ENCODE assay signal across 27 mouse cellular contexts in the genomic region with DNA sequence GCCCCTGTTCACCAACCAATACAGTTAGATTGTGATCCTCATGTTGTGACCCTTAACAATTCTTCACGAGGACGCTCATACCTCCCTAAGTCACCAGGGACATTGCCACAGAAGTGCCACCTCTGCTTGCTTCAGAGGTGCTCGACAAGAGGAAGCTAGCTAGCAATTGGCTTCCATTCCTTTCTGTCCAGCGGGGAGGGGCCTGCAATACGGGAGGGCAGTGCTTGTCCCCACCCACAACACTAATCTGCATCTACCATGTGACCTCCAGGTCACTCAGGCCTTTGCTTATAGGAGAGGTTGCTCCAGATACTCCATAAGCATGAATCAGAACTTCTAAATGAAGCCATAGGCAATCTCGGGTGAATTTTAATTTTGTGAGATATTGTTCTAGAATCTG. TPM values are rescaled to one million over a fixed set of nuclear protein-coding genes. Genes with fewer than 3 reads are reported as not detected.
A peak's percentile ranks its signal among the peaks of the same experiment; 100 is the strongest.
DNase-seq lines count a peak whose midpoint lies in the region; ATAC-seq and TF ChIP-seq lines count a peak whose summit lies in the region.
"Had no signal": no experiment of that assay in that cellular context is flagged by ENCODE, and none has a peak within 500 bp of the region (broad histone marks: within the 10 kb centered on the region; RNA-seq: fewer than 3 reads in every experiment).

No protein-coding gene starts in this region.

- WGBS in forebrain, embryonic 11.5 days = 68% methylated on average over 6 of the region's 6 CpGs
- whole genome bisulfite sequencing in forebrain, embryonic 10.5 days = 67% methylated on average over 6 of the region's 6 CpGs
- WGBS in lung, adult 2 months = 55% methylated on average over 6 of the region's 6 CpGs
- WGBS in midbrain, embryonic 11.5 days = 67% methylated on average over 6 of the region's 6 CpGs
- WGBS in midbrain, embryonic 10.5 days = 75% methylated on average over 6 of the region's 6 CpGs
- WGBS in stomach, postnatal 0 days = 57% methylated on average over 6 of the region's 6 CpGs

- no peak for TF ChIP-seq POLR2A in lung, adult 2 months (IDR thresholded peaks at IDR 0.05; ENCODE audit: borderline replicate concordance, extremely low read depth, low read depth, low read length)

- TF ChIP-seq CTCF in lung, adult 2 months (IDR thresholded peaks at IDR 0.05; ENCODE audit: insufficient read depth, low read length) = no peak
- TF ChIP-seq CTCF in stomach, postnatal 0 days (IDR thresholded peaks at IDR 0.05; ENCODE audit: low read depth) = no peak

- H3K4me3 ChIP-seq in forebrain, embryonic 11.5 days (ENCODE audit: low read depth, low read length) = no peak overlapping the region
- H3K4me3 ChIP-seq in forebrain, embryonic 10.5 days = no peak overlapping the region
- H3K4me3 ChIP-seq in lung, adult 2 months (replicated peaks; ENCODE audit: extremely low read depth, low read depth, low read length) = no peak overlapping the region
- H3K4me3 ChIP-seq in midbrain, embryonic 11.5 days (ENCODE audit: low read depth, low read length) = no peak overlapping the region
- H3K4me3 ChIP-seq in midbrain, embryonic 10.5 days = no peak overlapping the region
- no peak overlapping the region for H3K4me3 ChIP-seq in stomach, postnatal 0 days (ENCODE audit: low read depth, low read length)
- H3K4me3 ChIP-seq: embryonic facial prominence, embryonic 12.5 days; embryonic facial prominence, embryonic 15.5 days; forebrain, embryonic 13.5 days; hindbrain, embryonic 13.5 days had no signal

- DNase-seq in forebrain, embryonic 11.5 days (ENCODE audit: low spot score) = peak; percentile 31
- DNase-seq in forebrain, embryonic 10.5 days (ENCODE audit: extremely low spot score, low spot score) = no peak
- peak; percentile 57 to 66 for DNase-seq in lung, adult 18-20 months
- DNase-seq in lung, adult 2 months = no peak
- peak; percentile 28 for DNase-seq in midbrain, embryonic 11.5 days (ENCODE audit: low spot score, missing footprints)
- no peak for DNase-seq in midbrain, embryonic 10.5 days (ENCODE audit: low spot score)
- no peak for DNase-seq in stomach, postnatal 0 days (ENCODE audit: low spot score)
- DNase-seq in thymus, postnatal 25 days = no peak
- DNase-seq: adrenal gland, adult 2 months; adrenal gland, postnatal 14 days; B cell, adult 2 months; cerebellum, adult 11-12 months; cerebellum, adult 8-10 months; cerebellum, postnatal 14 days; gastrocnemius, postnatal 10 days; gastrocnemius, postnatal 36 days; heart, adult 11 months had no signal

- no peaks in the 10 kb centered on the region for H3K36me3 ChIP-seq in forebrain, embryonic 11.5 days (ENCODE audit: control insufficient read depth, insufficient read depth, low read length)
- H3K36me3 ChIP-seq in forebrain, embryonic 10.5 days (replicated peaks) = no peaks in the 10 kb centered on the region
- H3K36me3 ChIP-seq in midbrain, embryonic 11.5 days (ENCODE audit: control insufficient read depth, insufficient read depth, low read length) = no peaks in the 10 kb centered on the region
- H3K36me3 ChIP-seq in midbrain, embryonic 10.5 days = no peaks in the 10 kb centered on the region
- no peaks in the 10 kb centered on the region for H3K36me3 ChIP-seq in stomach, postnatal 0 days (ENCODE audit: control insufficient read depth, insufficient read depth, low read length)
- H3K36me3 ChIP-seq: embryonic facial prominence, embryonic 12.5 days; embryonic facial prominence, embryonic 15.5 days; G1E; hindbrain, embryonic 13.5 days had no signal

- H3K27ac ChIP-seq in forebrain, embryonic 11.5 days (ENCODE audit: low read depth, low read length) = no peak overlapping the region
- H3K27ac ChIP-seq in forebrain, embryonic 10.5 days = no peak overlapping the region
- no peak overlapping the region for H3K27ac ChIP-seq in midbrain, embryonic 11.5 days (ENCODE audit: low read depth, low read length)
- no peak overlapping the region for H3K27ac ChIP-seq in midbrain, embryonic 10.5 days (replicated peaks)
- no peak overlapping the region for H3K27ac ChIP-seq in stomach, postnatal 0 days (replicated peaks)
- H3K27ac ChIP-seq: embryonic facial prominence, embryonic 12.5 days; embryonic facial prominence, embryonic 15.5 days; forebrain, embryonic 13.5 days; hindbrain, embryonic 13.5 days had no signal

- peaks cover 21% of the 10 kb centered on the region for H3K27me3 ChIP-seq in forebrain, embryonic 11.5 days (ENCODE audit: control insufficient read depth, insufficient read depth, low read length)
- peaks cover 44% of the 10 kb centered on the region for H3K27me3 ChIP-seq in forebrain, embryonic 10.5 days (ENCODE audit: poor library complexity, severe bottlenecking)
- peaks cover 21% of the 10 kb centered on the region for H3K27me3 ChIP-seq in midbrain, embryonic 11.5 days (ENCODE audit: control insufficient read depth, insufficient read depth, low read length)
- H3K27me3 ChIP-seq in midbrain, embryonic 10.5 days (ENCODE audit: low read depth, poor library complexity, severe bottlenecking) = peaks cover 38% of the 10 kb centered on the region
- H3K27me3 ChIP-seq in stomach, postnatal 0 days (ENCODE audit: control insufficient read depth, insufficient read depth, low read length) = peaks cover 6% of the 10 kb centered on the region; the same call in 1 of the 2 replicates
- H3K27me3 ChIP-seq: CH12.LX, Patski had no signal

- H3K9ac ChIP-seq in forebrain, embryonic 11.5 days (ENCODE audit: low read length) = no peak overlapping the region
- no peak overlapping the region for H3K9ac ChIP-seq in midbrain, embryonic 11.5 days (ENCODE audit: low read length)
- no peak overlapping the region for H3K9ac ChIP-seq in stomach, postnatal 0 days (ENCODE audit: low read length)
- H3K9ac ChIP-seq: embryonic facial prominence, embryonic 12.5 days; embryonic facial prominence, embryonic 15.5 days; forebrain, embryonic 13.5 days; hindbrain, embryonic 13.5 days had no signal

- no peak for ATAC-seq in forebrain, embryonic 11.5 days (replicated peaks; ENCODE audit: low FRiP score)
- no peak for ATAC-seq in midbrain, embryonic 11.5 days (ENCODE audit: low FRiP score)
- peak; percentile 33; the same call in 1 of the 2 replicates for ATAC-seq in stomach, postnatal 0 days (ENCODE audit: low FRiP score, low TSS enrichment)
- ATAC-seq: forebrain, embryonic 13.5 days; forebrain, embryonic 16.5 days; hindbrain, embryonic 16.5 days; Patski had no signal

- no peak overlapping the region for H3K4me2 ChIP-seq in forebrain, embryonic 11.5 days (ENCODE audit: low read depth, low read length, severe bottlenecking)
- H3K4me2 ChIP-seq in midbrain, embryonic 11.5 days = no peak overlapping the region
- no peak overlapping the region for H3K4me2 ChIP-seq in stomach, postnatal 0 days (replicated peaks; ENCODE audit: low read depth)
- H3K4me2 ChIP-seq: embryonic facial prominence, embryonic 12.5 days; embryonic facial prominence, embryonic 15.5 days; forebrain, embryonic 13.5 days; heart, embryonic 11.5 days; hindbrain, embryonic 13.5 days had no signal

- H3K9me3 ChIP-seq in forebrain, embryonic 11.5 days (ENCODE audit: control insufficient read depth, low read length) = no peaks in the 10 kb centered on the region
- no peaks in the 10 kb centered on the region for H3K9me3 ChIP-seq in forebrain, embryonic 10.5 days
- no peaks in the 10 kb centered on the region for H3K9me3 ChIP-seq in midbrain, embryonic 11.5 days (ENCODE audit: control insufficient read depth, low read length)
- no peaks in the 10 kb centered on the region for H3K9me3 ChIP-seq in midbrain, embryonic 10.5 days (replicated peaks)
- no peaks in the 10 kb centered on the region for H3K9me3 ChIP-seq in stomach, postnatal 0 days (ENCODE audit: control insufficient read depth, low read length)
- H3K9me3 ChIP-seq: embryonic facial prominence, embryonic 12.5 days; embryonic facial prominence, embryonic 15.5 days; forebrain, embryonic 13.5 days; G1E had no signal

- H3K4me1 ChIP-seq in forebrain, embryonic 11.5 days (replicated peaks; ENCODE audit: control insufficient read depth, insufficient read depth, low read length) = 0 out of 2 replicates have a peak, but pooled peaks cover 4% of the 10 kb centered on the region
- peaks cover 26% of the 10 kb centered on the region for H3K4me1 ChIP-seq in forebrain, embryonic 10.5 days
- H3K4me1 ChIP-seq in lung, adult 2 months (ENCODE audit: control insufficient read depth, insufficient read depth, low read length) = peaks cover 3% of the 10 kb centered on the region; the same call in 1 of the 2 replicates
- peaks cover 10% of the 10 kb centered on the region for H3K4me1 ChIP-seq in midbrain, embryonic 11.5 days (ENCODE audit: control insufficient read depth, insufficient read depth, low read length)
- peaks cover 23% of the 10 kb centered on the region for H3K4me1 ChIP-seq in midbrain, embryonic 10.5 days
- no peaks in the 10 kb centered on the region for H3K4me1 ChIP-seq in stomach, postnatal 0 days (replicated peaks; ENCODE audit: control insufficient read depth, insufficient read depth)

- no peak for TF ChIP-seq EP300 in stomach, postnatal 0 days (optimal IDR thresholded peaks at IDR 0.05)

RNA-seq across cellular contexts. Expression of gene Esyt3, which starts 5.0 kb away (rescaled TPM):
- polyA plus RNA-seq in forebrain, embryonic 11.5 days (2014; fragmentation: Nextera tagmentation; extraction: Ambion mirVana) = 0.35 TPM in 2 replicates
- polyA plus RNA-seq in forebrain, embryonic 10.5 days (2016; fragmentation: Nextera tagmentation; extraction: Ambion mirVana) = 0.35 and 0.37 TPM in 2 replicates
- 6.0 and 11.0 TPM in 2 replicates for polyA plus RNA-seq in lung, adult 2 months (2012; rRNA removed)
- 0.12 and 0.34 TPM in 2 replicates for polyA plus RNA-seq in midbrain, embryonic 11.5 days (2014; fragmentation: Nextera tagmentation; extraction: Ambion mirVana)
- polyA plus RNA-seq in midbrain, embryonic 10.5 days (2016; fragmentation: Nextera tagmentation; extraction: Ambion mirVana) = 0.10 and 0.27 TPM in 2 replicates
- 9.5 and 9.6 TPM in 2 replicates for polyA plus RNA-seq in stomach, postnatal 0 days (2015; fragmentation: Nextera tagmentation; extraction: Ambion mirVana)
- polyA plus RNA-seq: G1E had no signal

Comparison
In these comparisons a context has a peak if more than half of its experiments do, and no peak if none do; other contexts are left out.
1. DNase-seq: peak in forebrain, embryonic 11.5 days (single experiment), lung, adult 18-20 months (2 of 2) and midbrain, embryonic 11.5 days (single experiment); none in forebrain, embryonic 10.5 days (single experiment), lung, adult 2 months (single experiment), midbrain, embryonic 10.5 days (single experiment), stomach, postnatal 0 days (single experiment) and thymus, postnatal 25 days (single experiment).